Mouse (Mus musculus) thymus, adult 18-20 months (tissue): ENCODE measurements around the gene Sptlc2.

Source experiments
- DNase-seq, 2 experiments: peaks; one replicate each; pipeline ENCODE4 v3.0.0; 2022; ENCODE audit warnings: mixed read lengths in 2 of 2

The Sptlc2 gene

GRCm38 (mm10) chr12:87394316-87394715 lies 6.2 kb upstream of the Sptlc2 start:
- no peak for DNase-seq

DNA sequence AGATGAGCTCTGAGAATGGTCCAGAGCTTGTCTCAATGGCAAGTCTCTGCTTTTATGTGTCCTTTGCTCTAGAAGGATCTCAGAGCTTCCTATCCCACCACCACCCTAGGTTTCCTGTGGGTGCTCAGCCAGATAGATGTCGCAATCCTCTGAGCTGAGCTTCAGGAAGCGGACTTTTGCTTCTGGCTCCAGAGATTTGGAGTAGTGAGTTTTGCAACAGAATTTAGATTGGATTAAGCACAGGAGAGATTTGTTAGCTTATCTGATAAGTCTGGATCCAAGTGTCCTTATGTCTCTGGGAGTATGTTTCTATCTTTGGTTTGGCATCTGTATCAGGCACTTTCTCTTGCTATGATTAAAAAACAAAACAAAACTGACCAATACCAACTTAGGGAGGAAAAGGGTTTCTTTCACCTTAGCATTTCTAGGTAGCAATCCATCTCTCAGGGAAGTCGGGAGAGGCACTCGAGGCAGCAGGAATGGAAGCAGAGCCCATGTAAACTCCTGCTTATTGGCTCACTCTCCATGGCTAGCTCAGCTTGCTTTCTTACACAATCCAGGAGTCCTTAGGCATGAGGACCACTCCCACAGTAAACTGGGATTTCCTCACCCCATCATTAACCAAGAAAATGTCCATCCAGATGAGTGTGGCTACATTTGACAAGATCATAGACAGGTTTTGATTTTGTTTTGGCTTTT lies 5.4 kb upstream of the Sptlc2 start:
- DNase-seq, result no peak

DNA sequence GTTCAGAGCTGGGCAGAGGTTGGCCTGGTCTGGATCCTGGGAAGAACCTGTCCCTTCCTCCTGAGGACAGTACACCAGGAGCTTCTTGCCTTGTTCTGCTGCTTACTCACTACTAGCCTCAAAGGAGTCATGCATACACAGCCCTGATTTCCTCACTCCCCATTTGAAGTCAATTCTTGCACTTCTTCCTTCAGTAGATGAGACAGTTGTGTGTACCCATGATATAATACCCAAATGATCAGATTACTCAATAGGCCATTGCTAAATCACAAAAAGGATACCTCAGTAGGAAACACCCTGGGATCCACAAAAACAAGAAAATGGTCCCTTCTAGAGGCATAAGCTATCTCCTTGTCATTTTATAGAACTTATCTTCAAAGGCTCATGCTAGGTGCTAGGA lies 3.2 kb upstream of the Sptlc2 start:
- no peak for DNase-seq

- no peak for DNase-seq
Measured at GRCm38 (mm10) chr12:87389231-87389630, 1.1 kb upstream of the Sptlc2 start.

DNA sequence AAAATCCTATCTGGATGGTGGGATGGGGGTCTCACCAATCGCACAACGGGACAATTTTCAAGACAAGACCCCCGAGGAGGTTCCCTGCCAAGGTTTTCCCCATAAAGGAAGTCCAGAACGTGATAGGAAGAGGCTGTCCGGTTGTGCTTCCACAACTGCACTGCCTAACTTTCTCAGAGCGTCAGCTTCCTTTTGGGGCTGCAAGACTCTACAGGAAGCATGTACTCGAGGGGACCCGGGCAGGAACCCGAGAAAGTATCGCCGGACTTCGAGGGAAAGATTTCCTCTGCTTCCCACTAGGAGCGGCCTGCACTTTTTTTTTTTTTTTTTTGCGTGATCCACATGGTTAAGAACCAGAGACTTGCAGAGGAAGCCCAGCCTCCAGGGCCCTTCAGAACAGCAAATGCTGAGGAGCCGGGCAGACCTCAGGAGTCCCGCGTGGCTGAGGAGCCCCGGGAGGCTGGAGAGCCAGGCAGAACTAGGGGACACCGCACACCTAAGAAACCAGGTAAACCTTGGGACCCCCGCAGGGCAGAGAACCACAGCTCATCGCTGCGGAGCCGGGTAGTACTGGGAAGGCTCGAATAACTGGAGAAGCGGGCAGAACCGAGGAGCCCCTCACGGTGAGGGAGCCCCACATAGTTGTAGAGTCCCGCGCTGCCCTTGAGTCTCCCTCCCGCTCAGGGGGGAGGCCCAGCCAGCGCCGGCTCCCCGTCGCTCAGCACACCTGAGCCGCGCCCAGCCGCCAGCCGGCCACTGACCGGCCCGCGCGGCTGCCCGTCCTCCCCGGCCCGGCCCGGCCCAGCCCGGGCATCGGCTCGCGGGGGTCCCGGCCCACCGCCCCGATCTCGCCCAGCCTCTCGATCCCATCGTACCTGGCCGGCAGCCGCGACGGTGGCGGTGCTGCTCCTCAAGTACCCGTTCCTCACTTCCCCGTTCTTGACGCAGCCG lies 709 bp downstream of the Sptlc2 start:
- DNase-seq, result peak; percentile 14 to 18

GRCm38 (mm10) chr12:87385051-87385450 lies 3.1 kb downstream of the Sptlc2 start:
- DNase-seq, result no peak

DNA sequence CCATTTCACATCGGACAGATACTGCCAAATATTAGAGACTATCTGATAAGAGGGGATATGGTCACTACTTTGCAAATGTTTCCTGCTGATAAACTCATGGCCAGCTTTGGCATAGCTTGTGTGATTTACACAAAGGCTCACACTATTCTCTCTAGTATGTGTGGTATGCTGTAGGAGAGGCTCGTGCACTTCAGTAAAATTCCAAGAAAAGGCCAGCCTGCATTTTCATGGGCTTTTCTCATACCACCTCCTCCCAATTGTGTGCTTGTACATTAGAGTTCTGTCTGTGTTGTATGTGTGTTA lies 6.8 kb downstream of the Sptlc2 start:
- DNase-seq, result no peak

DNA sequence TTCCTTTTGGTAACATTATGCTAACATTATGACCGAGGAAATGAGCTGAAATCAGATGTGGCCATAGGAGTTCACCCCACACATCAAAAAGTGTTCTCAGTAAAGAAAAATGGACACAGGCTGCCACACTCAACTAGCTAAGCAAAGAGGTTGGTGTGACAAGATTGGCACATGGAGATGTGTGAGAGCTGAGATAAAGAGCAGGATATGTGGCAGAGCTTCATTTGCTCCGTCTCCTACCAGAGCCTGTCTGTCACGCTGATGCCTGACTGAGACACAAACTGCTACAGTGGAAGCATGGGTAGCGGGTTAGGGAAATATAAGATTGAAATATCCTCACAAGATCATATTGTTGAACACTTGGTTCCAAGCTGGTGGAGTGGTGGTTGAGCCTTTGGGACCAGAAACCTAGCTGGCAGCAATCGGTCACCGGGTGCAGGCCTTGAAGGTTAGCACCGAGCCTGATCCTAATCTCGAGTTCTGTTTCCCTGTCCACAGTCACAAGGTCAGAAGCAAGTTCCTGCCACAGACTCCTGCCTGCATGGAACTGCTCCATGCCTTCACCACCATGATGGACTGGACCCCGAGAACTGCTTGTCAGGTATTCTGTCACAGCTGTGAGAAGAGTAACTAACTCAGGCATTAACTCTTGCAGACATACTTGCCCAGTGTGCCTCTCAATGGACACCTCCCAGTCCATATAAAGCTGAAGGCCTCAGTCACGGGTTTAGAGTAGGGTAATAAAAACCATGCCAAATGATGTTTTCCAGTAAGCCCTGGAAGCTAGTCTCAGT lies 7.4 kb downstream of the Sptlc2 start:
- no peak for DNase-seq

- no peak for DNase-seq
Measured at GRCm38 (mm10) chr12:87379496-87379895, 8.7 kb downstream of the Sptlc2 start.

GRCm38 (mm10) chr12:87374159-87374558 lies 14.0 kb downstream of the Sptlc2 start:
- no peak for DNase-seq

- DNase-seq, result no peak
Measured at GRCm38 (mm10) chr12:87369319-87369718, 18.8 kb downstream of the Sptlc2 start.

DNA sequence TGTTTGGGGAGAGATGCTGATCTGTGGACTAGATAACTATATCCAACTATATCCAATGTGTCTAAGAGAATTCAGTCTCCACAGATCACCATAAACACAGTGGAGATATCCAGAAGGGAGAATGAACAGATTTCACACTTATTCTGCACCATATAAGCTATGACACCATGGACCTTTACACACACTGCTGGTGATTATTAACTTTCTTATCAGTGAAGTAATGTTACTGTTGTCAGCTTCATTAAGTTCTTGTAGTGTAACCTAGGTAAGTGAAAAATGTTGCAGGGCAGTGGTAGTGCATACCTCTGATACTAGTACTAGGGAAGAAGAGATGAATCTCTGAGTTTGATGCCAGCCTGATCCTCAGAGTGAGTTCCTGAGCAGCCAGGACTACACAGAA lies 20.1 kb downstream of the Sptlc2 start:
- DNase-seq, result no peak

GRCm38 (mm10) chr12:87365676-87366075 lies 22.5 kb downstream of the Sptlc2 start:
- DNase-seq, result no peak

- DNase-seq, result no peak
Measured at GRCm38 (mm10) chr12:87362111-87362510, 26.0 kb downstream of the Sptlc2 start.

- no peak for DNase-seq
Measured at GRCm38 (mm10) chr12:87348029-87348428, 40.1 kb downstream of the Sptlc2 start.

- DNase-seq, result no peak
Measured at GRCm38 (mm10) chr12:87347511-87347910, 40.6 kb downstream of the Sptlc2 start.

- no peak for DNase-seq
Measured at GRCm38 (mm10) chr12:87343084-87343605, 45.0 kb downstream of the Sptlc2 start.

DNA sequence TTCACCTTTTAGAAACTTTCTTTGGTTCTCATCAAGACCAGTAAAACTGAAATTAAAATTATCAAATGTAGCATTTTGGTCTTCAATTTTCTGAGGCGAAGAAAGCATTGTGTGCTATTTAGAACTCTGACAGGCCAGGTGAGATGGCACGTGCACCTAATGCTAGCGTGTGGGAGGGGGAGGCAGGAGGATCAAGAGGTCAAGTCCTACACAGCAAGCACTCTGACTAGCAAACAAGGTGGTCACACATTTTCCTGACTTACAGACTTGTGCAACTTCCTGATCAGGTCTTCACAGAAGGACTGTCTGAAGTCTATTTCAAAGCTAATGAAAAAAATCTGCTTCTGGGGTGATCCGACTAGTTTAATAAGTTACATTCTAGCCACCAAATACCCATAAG lies 50.1 kb downstream of the Sptlc2 start:
- DNase-seq, result no peak

- no peak for DNase-seq
Measured at GRCm38 (mm10) chr12:87334886-87335285, 53.3 kb downstream of the Sptlc2 start.

GRCm38 (mm10) chr12:87333794-87334193 lies 54.4 kb downstream of the Sptlc2 start:
- DNase-seq, result no peak

- no peak for DNase-seq
Measured at GRCm38 (mm10) chr12:87332511-87332910, 55.6 kb downstream of the Sptlc2 start.

- no peak for DNase-seq
Measured at GRCm38 (mm10) chr12:87331908-87332307, 56.2 kb downstream of the Sptlc2 start.

DNA sequence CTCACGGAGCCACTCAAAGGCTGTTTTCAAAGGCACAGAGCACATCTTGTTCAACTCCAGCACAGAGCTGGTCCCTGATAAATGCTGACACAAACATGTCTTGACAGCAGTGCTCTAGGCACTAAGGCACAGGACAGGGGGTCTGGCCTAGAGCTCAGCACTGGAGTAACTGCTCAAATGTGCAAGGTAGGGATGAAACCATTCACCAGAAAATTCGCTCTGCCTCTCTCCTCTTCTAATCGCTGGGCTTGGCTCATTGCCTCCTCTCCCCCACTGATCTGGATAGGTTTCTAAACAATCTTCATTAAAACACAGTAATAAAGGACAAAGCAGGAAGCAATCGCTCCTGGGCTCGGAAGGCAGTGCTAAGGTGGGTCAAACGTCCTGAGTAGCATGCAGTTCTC lies 57.1 kb downstream of the Sptlc2 start:
- no peak for DNase-seq
